Mouse (Mus musculus) stomach, embryonic 15.5 days (tissue): Measurements from ENCODE around the gene Dync1i2. TPM values are rescaled to one million over a fixed set of nuclear protein-coding genes. Genes with fewer than 3 reads are reported as not detected.

ENCODE experiments used
- ATAC-seq: fragments of 200-750 bp; cut with Nextera tagmentation; 2 replicates; pipeline ENCODE4 v1.8.0; 2017; ENCODE audit warnings: low read depth, moderate number of reproducible peaks, moderate TSS enrichment; ENCODE audit not compliant: insufficient read depth, low FRiP score
- H3K27ac ChIP-seq: fragments of 300-500 bp; sonication (generic); 2 replicates; pipeline ENCODE4 v1.5.1; 2015; ENCODE audit warnings: mild to moderate bottlenecking, inconsistent platforms
- H3K27me3 ChIP-seq: fragments of 300-500 bp; sonication (generic); replicated peaks from 2 replicates; pipeline ENCODE4 v1.6.1; 2015; ENCODE audit warnings: inconsistent platforms
- H3K36me3 ChIP-seq: fragments of 300-500 bp; sonication (generic); 2 replicates; pipeline ENCODE4 v1.6.1; 2015; ENCODE audit warnings: inconsistent platforms
- H3K4me1 ChIP-seq: fragments of 300-500 bp; sonication (generic); 2 replicates; pipeline ENCODE4 v1.6.1; 2015; ENCODE audit warnings: inconsistent platforms
- H3K4me2 ChIP-seq: fragments of 300-500 bp; sonication (generic); 2 replicates; pipeline ENCODE4 v1.6.1; 2015; ENCODE audit warnings: mild to moderate bottlenecking, inconsistent platforms
- H3K4me3 ChIP-seq: fragments of 300-500 bp; sonication (generic); replicated peaks from 2 replicates; pipeline ENCODE4 v1.5.1; 2015; ENCODE audit warnings: inconsistent platforms
- H3K9ac ChIP-seq: fragments of 300-500 bp; sonication (generic); 2 replicates; pipeline ENCODE4 v1.6.1; 2015; ENCODE audit warnings: inconsistent platforms
- H3K9me3 ChIP-seq: fragments of 300-500 bp; sonication (generic); 2 replicates; pipeline ENCODE4 v1.6.1; 2016; ENCODE audit warnings: inconsistent platforms
- WGBS: fragments of 180-500 bp; shearing (Covaris S2); methylation state at CpG from one replicate; pipeline ENCODE4 v1.1.7; 2015; 5-methylcytosine and 5-hydroxymethylcytosine counted together
- polyA plus RNA-seq: library from polyadenylated mRNA; unstranded; fragments of >200 nt; fragmentation: Nextera tagmentation; extraction: Ambion mirVana; gene quantifications from 2 replicates; pipeline ENCODE4 v1.2.1, GENCODE M21; 2015

Gene Dync1i2
- polyA plus RNA-seq, 1 experiment from 2014 or later: 80.5 TPM

DNA sequence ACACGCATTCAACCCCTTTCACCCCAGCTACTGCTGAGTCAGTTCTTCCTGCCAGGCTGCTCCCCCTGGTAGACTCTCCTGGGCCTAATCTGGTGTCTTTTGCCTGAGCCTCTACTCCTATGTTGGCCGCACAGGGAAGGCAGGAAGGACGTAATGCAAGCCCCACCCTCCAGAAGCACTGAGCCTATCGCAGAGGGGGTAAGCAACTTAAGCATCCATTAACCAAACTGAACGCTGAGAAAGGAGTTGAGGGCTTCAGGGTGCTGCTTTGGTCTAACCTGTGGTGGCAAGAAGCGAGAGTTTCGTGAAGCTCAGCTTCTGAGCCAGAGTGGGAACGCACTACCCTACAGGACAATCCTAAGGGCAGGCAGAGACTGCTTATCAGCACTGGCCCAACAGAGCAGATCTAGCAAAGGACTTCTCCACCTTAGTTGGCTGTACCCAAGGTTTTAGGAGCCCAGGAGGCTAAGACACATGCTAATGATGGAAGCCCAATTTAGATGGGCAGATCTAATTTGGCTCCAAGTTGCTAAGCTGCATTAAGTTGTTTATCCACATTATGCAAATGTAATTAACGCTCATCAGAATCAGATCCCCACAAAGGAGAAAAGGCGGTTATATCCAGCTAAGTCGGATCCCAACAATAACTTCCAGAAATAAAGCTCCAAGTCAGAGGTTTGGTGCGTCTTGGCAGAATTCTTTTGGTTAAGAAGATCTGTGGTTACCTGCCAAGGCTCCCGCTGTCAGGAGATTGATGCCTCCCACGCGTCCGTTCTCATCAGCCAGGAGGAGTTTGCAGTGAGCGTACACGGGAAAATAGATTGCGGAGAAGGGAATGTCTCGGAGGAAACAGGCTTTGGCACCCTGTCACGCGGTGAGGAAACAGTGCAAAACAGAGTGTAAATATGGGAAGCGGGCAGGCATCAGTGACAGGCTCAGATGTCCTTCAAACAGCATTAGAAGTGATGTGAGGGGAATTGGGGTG is 67.6 kb downstream of the Dync1i2 start:
- Histone ChIP-seq H3K4me2 (no peak overlapping the region), H3K9ac (no peak overlapping the region), H3K27me3 (no peaks in the 10 kb centered on the region), H3K36me3 (0 out of 2 replicates have a peak, but pooled peaks cover 6% of the 10 kb centered on the region), H3K4me1 (no peaks in the 10 kb centered on the region), H3K9me3 (no peaks in the 10 kb centered on the region), H3K4me3 (no peak overlapping the region), H3K27ac (no peak overlapping the region)
- ATAC-seq: no peak
- WGBS: 71% methylated on average over 23 of the region's 23 CpGs

DNA sequence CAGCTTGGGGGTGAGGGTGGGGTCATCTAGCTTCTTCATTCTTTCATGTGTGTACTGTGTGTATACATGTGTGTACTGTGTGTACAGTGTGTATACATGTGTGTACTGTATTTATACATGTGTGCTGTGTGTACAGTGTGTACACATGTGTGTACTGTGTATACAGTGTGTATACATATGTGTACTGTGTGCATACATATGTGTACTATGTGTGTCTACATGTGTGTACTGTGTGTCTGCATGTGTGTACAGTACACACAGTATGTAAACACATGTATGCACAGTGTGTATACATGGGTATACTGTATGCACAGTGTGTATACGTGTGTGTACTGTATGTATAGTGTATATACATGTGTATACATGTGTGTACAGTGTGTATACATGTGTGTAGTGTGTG is 70.5 kb downstream of the Dync1i2 start:
- 81% methylated on average over 1 of the region's 1 CpGs for WGBS
- ATAC-seq: no peak

DNA sequence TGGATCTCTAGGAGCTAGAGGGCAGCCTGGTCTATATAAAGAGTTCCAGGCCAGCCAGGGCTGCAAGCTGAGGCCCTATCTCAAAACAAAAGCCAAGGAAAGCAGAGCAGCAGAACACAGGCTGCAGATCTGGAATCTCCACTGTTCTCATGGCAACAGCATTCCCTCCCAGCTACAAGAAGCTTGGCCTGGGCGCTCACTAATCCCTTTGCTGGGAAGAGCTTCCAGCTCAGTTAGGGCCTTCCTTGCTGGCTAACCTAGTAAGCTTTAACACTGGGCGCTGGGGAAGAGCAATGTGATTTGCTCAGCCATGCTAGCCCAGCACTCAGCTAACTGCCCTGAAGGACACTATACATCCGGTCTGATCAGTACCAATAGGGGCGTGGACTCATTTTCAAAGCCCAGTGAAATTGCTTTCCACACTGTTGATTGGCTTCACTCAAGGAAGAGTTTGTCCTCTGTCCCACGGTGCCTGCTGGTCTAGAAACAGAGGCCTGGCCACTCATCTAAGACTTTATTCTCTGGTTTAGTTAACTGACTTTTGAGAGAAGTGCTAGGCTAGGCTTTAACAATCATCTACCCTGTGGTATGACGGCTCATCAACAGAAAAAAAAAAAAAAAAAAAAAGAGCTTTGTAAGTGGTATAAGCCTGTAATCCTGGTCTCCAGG is 78.7 kb downstream of the Dync1i2 start:
- Histone ChIP-seq H3K4me3 (no peak overlapping the region), H3K36me3 (no peaks in the 10 kb centered on the region), H3K4me1 (no peaks in the 10 kb centered on the region), H3K9me3 (no peaks in the 10 kb centered on the region), H3K27ac (no peak overlapping the region), H3K9ac (no peak overlapping the region), H3K27me3 (no peaks in the 10 kb centered on the region), H3K4me2 (no peak overlapping the region)
- 66% methylated on average over 6 of the region's 6 CpGs for WGBS
- ATAC-seq: no peak

More for the DNA sequence above, 70.5 kb downstream of the Dync1i2 start:
- 0 out of 2 replicates have a peak, but pooled peaks cover 10% of the 10 kb centered on the region for H3K36me3 ChIP-seq
- H3K27ac ChIP-seq: no peak overlapping the region
- no peaks in the 10 kb centered on the region for H3K4me1 ChIP-seq
- no peaks in the 10 kb centered on the region for H3K27me3 ChIP-seq
- no peaks in the 10 kb centered on the region for H3K9me3 ChIP-seq
- no peak overlapping the region for H3K9ac ChIP-seq
- no peak overlapping the region for H3K4me3 ChIP-seq
- H3K4me2 ChIP-seq: no peak overlapping the region

DNA sequence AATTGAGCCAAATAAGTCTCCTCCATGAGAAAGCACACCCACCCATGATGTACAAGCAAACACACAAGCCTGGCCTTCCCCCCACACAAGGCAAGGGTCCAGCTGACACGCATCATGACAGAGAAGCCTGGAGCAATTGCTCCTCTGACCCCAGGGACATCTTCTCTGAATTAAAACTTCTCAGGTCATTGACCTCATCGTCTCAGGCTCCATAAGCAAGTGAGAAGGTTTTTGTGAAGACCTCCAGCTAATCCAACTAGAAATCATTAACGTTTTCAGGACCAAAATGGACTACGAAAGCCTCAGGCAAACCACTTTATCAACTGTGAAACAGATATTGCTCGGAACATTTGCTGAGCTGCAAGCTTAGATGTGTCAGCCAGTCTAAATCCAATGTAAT is 80.1 kb downstream of the Dync1i2 start:
- 53% methylated on average over 5 of the region's 5 CpGs for WGBS
- Histone ChIP-seq H3K4me1 (no peaks in the 10 kb centered on the region), H3K9ac (no peak overlapping the region), H3K36me3 (no peaks in the 10 kb centered on the region), H3K9me3 (no peaks in the 10 kb centered on the region), H3K4me2 (no peak overlapping the region), H3K27ac (no peak overlapping the region), H3K27me3 (no peaks in the 10 kb centered on the region), H3K4me3 (no peak overlapping the region)
- ATAC-seq: no peak

DNA sequence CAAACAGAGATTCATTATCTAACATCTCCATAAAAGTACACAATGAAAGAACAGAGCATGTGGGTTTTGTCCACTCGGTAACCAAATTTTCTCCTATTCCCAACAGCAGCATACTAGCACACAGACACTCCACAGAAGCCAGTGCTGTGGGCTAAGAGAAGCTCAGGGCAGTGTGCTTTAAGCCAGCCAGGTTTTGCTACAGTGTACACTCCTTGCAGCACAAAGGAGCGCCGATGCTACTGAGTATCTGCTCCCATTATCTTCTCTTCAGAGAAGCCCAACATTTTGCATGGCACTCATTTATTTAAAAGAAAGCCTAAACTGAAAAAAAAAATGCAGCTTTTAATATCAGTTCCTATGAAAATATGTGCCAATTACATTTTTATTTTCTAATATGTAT is 82.5 kb downstream of the Dync1i2 start:
- WGBS: 76% methylated on average over 3 of the region's 3 CpGs
- ATAC-seq: no peak
- H3K9ac ChIP-seq: no peak overlapping the region

DNA sequence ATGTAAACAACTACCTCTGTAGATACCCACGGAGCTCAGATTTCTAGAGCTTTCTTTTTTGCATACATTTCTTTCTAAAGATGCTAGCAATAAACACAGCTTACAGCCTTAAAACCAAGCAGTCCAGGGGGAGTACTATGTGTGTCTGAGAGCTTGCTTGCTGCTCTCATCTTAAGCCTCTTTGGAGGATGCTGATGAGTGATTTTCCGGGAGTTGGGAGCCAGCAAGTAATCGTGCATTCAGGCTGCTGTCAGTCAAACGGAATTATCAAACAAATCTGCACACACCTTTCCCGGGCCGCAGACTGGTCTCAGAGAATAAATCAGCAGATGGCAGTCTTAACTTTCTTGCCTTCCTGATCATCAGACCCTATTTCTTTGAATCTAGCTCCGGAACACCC is 83.0 kb downstream of the Dync1i2 start:
- Histone ChIP-seq H3K36me3 (no peaks in the 10 kb centered on the region), H3K9me3 (no peaks in the 10 kb centered on the region), H3K9ac (no peak overlapping the region), H3K27ac (no peak overlapping the region), H3K4me3 (no peak overlapping the region), H3K27me3 (no peaks in the 10 kb centered on the region), H3K4me1 (no peaks in the 10 kb centered on the region), H3K4me2 (no peak overlapping the region)
- no peak for ATAC-seq
- 24% methylated on average over 7 of the region's 7 CpGs for WGBS

More for the DNA sequence above, 82.5 kb downstream of the Dync1i2 start:
- Histone ChIP-seq H3K4me3 (no peak overlapping the region), H3K27ac (no peak overlapping the region), H3K9me3 (no peaks in the 10 kb centered on the region), H3K4me2 (no peak overlapping the region), H3K27me3 (no peaks in the 10 kb centered on the region), H3K36me3 (no peaks in the 10 kb centered on the region), H3K4me1 (no peaks in the 10 kb centered on the region)

DNA sequence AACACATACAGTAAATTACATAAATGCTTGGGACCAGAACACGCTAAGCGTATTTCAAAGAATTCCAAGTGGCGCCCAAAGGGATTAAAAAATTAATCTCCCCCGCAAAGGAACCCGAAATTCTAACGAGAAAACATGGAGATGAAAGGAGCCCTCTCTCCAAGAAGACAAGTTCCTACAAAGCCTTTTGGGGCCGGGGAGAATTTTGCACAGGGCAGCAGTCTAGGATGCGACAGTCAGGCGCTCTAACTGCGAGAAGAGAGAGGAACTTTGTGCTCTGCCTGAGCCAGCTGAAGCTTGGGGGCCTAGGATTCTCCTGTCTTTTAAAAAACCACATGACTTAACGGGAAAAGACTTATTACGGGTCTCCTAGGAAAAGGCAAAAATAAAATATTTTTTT is 84.3 kb downstream of the Dync1i2 start:
- Histone ChIP-seq H3K27me3 (no peaks in the 10 kb centered on the region), H3K9ac (no peak overlapping the region), H3K4me1 (no peaks in the 10 kb centered on the region), H3K27ac (no peak overlapping the region), H3K36me3 (no peaks in the 10 kb centered on the region), H3K4me2 (no peak overlapping the region), H3K9me3 (no peaks in the 10 kb centered on the region), H3K4me3 (no peak overlapping the region)
- ATAC-seq: no peak
- 86% methylated on average over 12 of the region's 12 CpGs for WGBS

DNA sequence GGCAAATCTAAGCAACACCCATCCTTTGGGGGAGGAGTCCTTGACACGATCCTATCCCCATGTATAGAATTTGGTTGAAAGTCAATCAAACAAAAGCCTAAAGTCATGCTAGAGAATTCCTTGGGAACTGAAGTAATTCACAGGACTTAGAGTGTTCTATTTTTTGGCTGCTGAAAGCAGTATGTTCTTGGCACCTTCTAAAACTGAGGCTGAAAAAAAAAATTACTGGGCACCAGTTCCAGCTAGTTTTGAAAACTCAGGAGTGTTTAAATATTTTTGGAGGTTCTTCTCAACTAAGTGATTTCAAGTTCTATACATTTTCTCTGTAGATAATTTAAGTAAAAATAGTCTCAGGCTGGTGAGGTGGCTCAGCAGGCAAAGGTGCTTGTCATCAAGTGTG is 86.0 kb downstream of the Dync1i2 start:
- no peak overlapping the region for H3K4me2 ChIP-seq
- H3K9me3 ChIP-seq: no peaks in the 10 kb centered on the region
- H3K27ac ChIP-seq: no peak overlapping the region
- no peak overlapping the region for H3K4me3 ChIP-seq
- WGBS: 53% methylated on average over 1 of the region's 1 CpGs
- no peaks in the 10 kb centered on the region for H3K36me3 ChIP-seq
- no peaks in the 10 kb centered on the region for H3K27me3 ChIP-seq
- no peak overlapping the region for H3K9ac ChIP-seq
- H3K4me1 ChIP-seq: no peaks in the 10 kb centered on the region
- ATAC-seq: no peak

DNA sequence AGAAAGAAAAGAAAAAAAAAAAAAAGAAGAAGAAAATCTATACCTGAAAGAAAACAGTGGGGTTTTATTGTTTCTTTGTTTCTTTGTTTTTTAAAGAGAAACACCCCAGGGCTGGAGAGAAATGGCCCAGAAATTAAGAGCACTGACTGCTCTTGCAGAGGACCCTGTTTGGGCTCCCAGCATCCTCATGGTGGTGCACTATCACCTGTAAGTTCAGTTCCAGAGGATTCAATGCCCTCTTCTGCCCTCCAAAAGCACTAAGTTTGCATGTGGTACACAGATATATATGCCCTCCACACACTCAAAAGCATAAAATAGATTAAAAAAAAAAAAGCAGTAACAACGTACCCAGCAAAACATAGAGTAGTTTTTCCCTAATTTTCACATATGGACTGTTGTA is 87.2 kb downstream of the Dync1i2 start:
- no peak overlapping the region for H3K4me2 ChIP-seq
- no peaks in the 10 kb centered on the region for H3K27me3 ChIP-seq
- H3K36me3 ChIP-seq: no peaks in the 10 kb centered on the region
- no peaks in the 10 kb centered on the region for H3K9me3 ChIP-seq
- no peak overlapping the region for H3K9ac ChIP-seq
- H3K4me3 ChIP-seq: no peak overlapping the region
- H3K4me1 ChIP-seq: no peaks in the 10 kb centered on the region
- no peak overlapping the region for H3K27ac ChIP-seq
- no peak for ATAC-seq
- 97% methylated on average over 1 of the region's 1 CpGs for WGBS

DNA sequence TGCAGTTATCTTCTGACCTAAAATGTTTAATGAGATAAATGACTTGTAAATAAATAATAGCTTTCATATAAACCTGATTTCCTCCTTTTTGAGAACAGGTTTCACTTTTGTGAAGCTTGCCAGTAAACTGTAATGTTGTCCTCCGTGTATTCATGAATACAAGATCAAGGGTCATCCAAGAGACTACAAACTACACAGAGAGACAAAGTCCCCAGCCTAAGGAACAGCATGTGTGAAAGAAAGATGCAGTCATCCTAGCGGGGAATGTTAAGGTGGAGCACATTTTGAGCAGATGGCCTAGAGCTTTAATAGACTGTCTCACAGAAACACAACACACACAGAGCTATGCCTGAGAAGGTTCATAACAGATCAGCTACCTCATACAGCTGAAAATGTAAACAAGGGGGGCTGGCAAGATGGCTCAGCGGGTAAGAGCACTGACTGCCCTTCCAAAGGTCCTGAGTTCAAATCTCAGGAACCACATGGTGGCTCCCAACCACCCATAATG is 90.7 kb downstream of the Dync1i2 start:
- no peaks in the 10 kb centered on the region for H3K36me3 ChIP-seq
- ATAC-seq: no peak
- H3K27ac ChIP-seq: no peak overlapping the region
- 69% methylated on average over 3 of the region's 3 CpGs for WGBS
- no peak overlapping the region for H3K4me2 ChIP-seq
- 0 out of 2 replicates have a peak, but pooled peaks cover 4% of the 10 kb centered on the region for H3K4me1 ChIP-seq
- no peak overlapping the region for H3K4me3 ChIP-seq
- no peaks in the 10 kb centered on the region for H3K9me3 ChIP-seq
- no peaks in the 10 kb centered on the region for H3K27me3 ChIP-seq
- H3K9ac ChIP-seq: no peak overlapping the region

DNA sequence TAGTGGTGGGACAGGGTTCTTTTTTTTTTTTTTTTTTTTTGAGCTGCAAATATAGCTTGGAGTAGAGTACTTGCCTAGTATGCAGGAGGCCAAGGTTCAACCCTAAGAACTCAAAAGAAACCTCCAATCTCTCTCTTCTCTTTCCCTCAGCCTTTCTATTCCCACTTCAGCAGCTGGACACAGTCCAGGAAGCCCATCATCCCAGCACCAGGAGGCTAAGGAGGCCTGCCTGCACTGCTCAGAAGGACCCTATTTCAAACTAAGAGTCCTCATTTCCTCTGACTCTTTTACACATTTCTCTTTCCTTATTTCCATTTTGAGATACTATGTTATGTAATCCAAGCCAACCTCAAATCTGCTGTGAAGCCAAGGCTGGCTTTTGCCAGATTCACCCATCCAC is 91.7 kb downstream of the Dync1i2 start:
- H3K4me3 ChIP-seq: no peak overlapping the region
- ATAC-seq: no peak
- no peaks in the 10 kb centered on the region for H3K27me3 ChIP-seq
- H3K4me1 ChIP-seq: 0 out of 2 replicates have a peak, but pooled peaks cover 4% of the 10 kb centered on the region
- H3K9ac ChIP-seq: no peak overlapping the region
- H3K36me3 ChIP-seq: no peaks in the 10 kb centered on the region
- no peaks in the 10 kb centered on the region for H3K9me3 ChIP-seq
- H3K27ac ChIP-seq: no peak overlapping the region
- no peak overlapping the region for H3K4me2 ChIP-seq

DNA sequence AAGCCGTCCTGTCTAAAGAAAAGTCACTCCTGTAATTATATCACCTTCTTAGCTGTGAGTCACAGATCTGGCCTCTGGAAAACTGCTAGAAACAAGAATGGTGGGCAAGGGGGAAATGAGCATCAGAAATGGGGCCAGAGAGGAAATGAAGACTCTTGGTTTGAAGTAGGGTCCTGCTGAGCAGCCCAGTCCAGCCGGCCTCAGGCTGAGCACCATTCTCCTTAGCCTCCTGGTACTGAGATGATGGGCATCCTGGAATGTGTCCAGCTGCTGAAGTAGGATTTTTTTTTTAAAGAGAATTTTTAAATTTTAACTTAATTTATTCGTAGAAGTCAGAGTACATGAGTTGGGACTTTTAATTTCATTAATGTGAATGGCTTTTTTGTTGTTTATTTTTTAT is 93.3 kb downstream of the Dync1i2 start:
- H3K27ac ChIP-seq: no peak overlapping the region
- no peak overlapping the region for H3K4me2 ChIP-seq
- no peak overlapping the region for H3K4me3 ChIP-seq
- H3K4me1 ChIP-seq: 0 out of 2 replicates have a peak, but pooled peaks cover 4% of the 10 kb centered on the region
- no peaks in the 10 kb centered on the region for H3K9me3 ChIP-seq
- no peaks in the 10 kb centered on the region for H3K27me3 ChIP-seq
- H3K36me3 ChIP-seq: no peaks in the 10 kb centered on the region
- H3K9ac ChIP-seq: no peak overlapping the region
- WGBS: 44% methylated on average over 3 of the region's 3 CpGs
- no peak for ATAC-seq
